Mouse (Mus musculus) kidney, adult 2 months (tissue): Measurements from ENCODE around the gene 2510039O18Rik.

Source experiments
- CTCF ChIP-seq: fragments of 200-500 bp; conservative IDR thresholded peaks from 2 replicates; pipeline ENCODE4 v1.5.1; 2011; ENCODE audit warnings: low read depth, mild to moderate bottlenecking, control low read depth, low read length, moderate library complexity, mixed read lengths; ENCODE audit not compliant: insufficient read depth, insufficient read length
- POLR2A ChIP-seq: fragments of 200-500 bp; IDR thresholded peaks from one replicate; pipeline ENCODE4 v1.6.1; 2011; ENCODE audit warnings: low read depth, low read length, control low read depth

DNA sequence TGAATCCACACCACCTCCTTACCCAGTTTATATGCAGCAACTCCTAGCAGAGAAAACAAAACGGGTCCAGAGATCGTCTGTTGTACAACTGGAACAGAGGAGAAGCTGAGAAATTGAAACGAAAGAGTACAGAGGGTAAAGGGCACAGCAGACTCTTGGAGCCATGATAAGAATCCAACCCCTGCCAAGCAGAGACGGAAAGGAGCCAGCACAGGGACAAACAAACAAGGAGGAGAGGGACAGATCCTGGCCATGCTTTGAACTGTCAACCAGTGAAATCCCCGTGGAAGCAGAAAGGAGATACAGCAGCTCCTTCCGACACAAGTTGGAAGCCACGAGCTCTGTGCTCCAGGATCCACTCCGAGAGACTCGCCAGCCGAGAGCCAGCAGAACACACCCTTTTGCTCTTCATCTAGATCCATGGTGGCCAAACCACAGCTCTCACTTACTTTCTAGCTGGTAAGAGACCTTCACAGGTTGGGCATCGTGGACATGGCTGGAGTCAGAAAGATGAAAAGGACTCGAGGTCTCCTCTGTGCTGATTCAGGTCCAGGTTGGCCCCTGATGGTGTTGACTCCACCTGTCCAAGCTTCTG is 37.7 kb upstream of the 2510039O18Rik start:
- TF ChIP-seq POLR2A (no peak), CTCF (no peak)
